Mouse (Mus musculus): ENCODE measurements around the gene Podnl1. TPM values are rescaled to one million over a fixed set of nuclear protein-coding genes. Genes with fewer than 3 reads are reported as not detected.

Gene Podnl1
- not detected for total RNA-seq (2021)
- long read RNA-seq, experiment 1 = 0 reads
- long read RNA-seq, experiment 2 = 0 reads

GRCm38 (mm10) chr8:84125656-84126055 lies at the start of gene Podnl1:
Gene Podnl1, plus strand, starts transcription at chr8:84125989.
- intact Hi-C loops (cut with DNase I) = no loop called here
- DNase-seq (ENCODE audit: low spot score in 2 of 2) = no peak

GRCm38 (mm10) chr8:84076412-84076811 lies 49.4 kb upstream of the Podnl1 start:
- intact Hi-C loops (cut with DNase I) = no loop called here
- DNase-seq (ENCODE audit: low spot score in 2 of 2) = no peak

GRCm38 (mm10) chr8:84076849-84077248 lies 48.9 kb upstream of the Podnl1 start:
- no peak for DNase-seq (ENCODE audit: low spot score in 2 of 2)
- intact Hi-C loops (cut with DNase I) = no loop called here

- no peak for DNase-seq (ENCODE audit: low spot score in 2 of 2)
- intact Hi-C loops (cut with DNase I) = no loop called here
Measured at GRCm38 (mm10) chr8:84079206-84079605, 46.6 kb upstream of the Podnl1 start.

- intact Hi-C loops (cut with DNase I) = no loop called here
- no peak for DNase-seq (ENCODE audit: low spot score in 2 of 2)
Measured at GRCm38 (mm10) chr8:84083829-84084241, 42.0 kb upstream of the Podnl1 start.

- DNase-seq (ENCODE audit: low spot score in 2 of 2) = no peak
- intact Hi-C loops (cut with DNase I) = no loop called here
Measured at GRCm38 (mm10) chr8:84084341-84085115, 41.3 kb upstream of the Podnl1 start.

- intact Hi-C loops (cut with DNase I) = no loop called here
- no peak for DNase-seq (ENCODE audit: low spot score in 2 of 2)
Measured at GRCm38 (mm10) chr8:84087156-84087555, 38.6 kb upstream of the Podnl1 start.

- DNase-seq (ENCODE audit: low spot score in 2 of 2) = no peak
- intact Hi-C loops (cut with DNase I) = no loop called here
Measured at GRCm38 (mm10) chr8:84087821-84088220, 38.0 kb upstream of the Podnl1 start.

GRCm38 (mm10) chr8:84089277-84089676 lies 36.5 kb upstream of the Podnl1 start:
- DNase-seq (ENCODE audit: low spot score in 2 of 2) = no peak
- intact Hi-C loops (cut with DNase I) = no loop called here

GRCm38 (mm10) chr8:84090585-84090984 lies 35.2 kb upstream of the Podnl1 start:
- DNase-seq (ENCODE audit: low spot score in 2 of 2) = no peak
- intact Hi-C loops (cut with DNase I) = no loop called here

- intact Hi-C loops (cut with DNase I) = loop anchor here (5.0 kb wide), 1 partner anchor 41 kb away; no protein-coding TSS in a partner anchor
- no peak for DNase-seq (ENCODE audit: low spot score in 2 of 2)
Measured at GRCm38 (mm10) chr8:84096061-84096460, 29.7 kb upstream of the Podnl1 start.

GRCm38 (mm10) chr8:84098376-84098775 lies 27.4 kb upstream of the Podnl1 start:
- intact Hi-C loops (cut with DNase I) = loop anchor here (5.0 kb wide), 1 partner anchor 39 kb away; no protein-coding TSS in a partner anchor
- DNase-seq (ENCODE audit: low spot score in 2 of 2) = no peak

- intact Hi-C loops (cut with DNase I) = no loop called here
- no peak for DNase-seq (ENCODE audit: low spot score in 2 of 2)
Measured at GRCm38 (mm10) chr8:84101476-84102270, 24.1 kb upstream of the Podnl1 start.

- no peak for DNase-seq (ENCODE audit: low spot score in 2 of 2)
- intact Hi-C loops (cut with DNase I) = no loop called here
Measured at GRCm38 (mm10) chr8:84103601-84104000, 22.2 kb upstream of the Podnl1 start.

- intact Hi-C loops (cut with DNase I) = no loop called here
Measured at GRCm38 (mm10) chr8:84104221-84104620, 21.6 kb upstream of the Podnl1 start.

GRCm38 (mm10) chr8:84104697-84105609 lies 20.8 kb upstream of the Podnl1 start, which contains the start of gene Dcaf15:
Gene Dcaf15, minus strand, starts transcription at chr8:84104768.
- intact Hi-C loops (cut with DNase I) = no loop called here
- DNase-seq (ENCODE audit: low spot score in 2 of 2) = peak; percentile 97 to 99

More at GRCm38 (mm10) chr8:84104221-84104620, 21.6 kb upstream of the Podnl1 start:
- DNase-seq (ENCODE audit: low spot score in 2 of 2) = peak; percentile 40 to 52

- intact Hi-C loops (cut with DNase I) = no loop called here
- no peak for DNase-seq (ENCODE audit: low spot score in 2 of 2)
Measured at GRCm38 (mm10) chr8:84105676-84106075, 20.1 kb upstream of the Podnl1 start.

- DNase-seq (ENCODE audit: low spot score in 2 of 2) = no peak
- intact Hi-C loops (cut with DNase I) = no loop called here
Measured at GRCm38 (mm10) chr8:84106216-84107040, 19.4 kb upstream of the Podnl1 start.

Data from left cerebral cortex, postnatal 14 days (tissue).